Comparison of ENCODE assay signal across 29 mouse cellular contexts in genomic region chr2:27636796-27637195, GRCm38 (mm10). TPM values are rescaled to one million over a fixed set of nuclear protein-coding genes. Genes with fewer than 3 reads are reported as not detected.
DNase-seq lines count a peak whose midpoint lies in the region; ATAC-seq and TF ChIP-seq lines count a peak whose summit lies in the region.
"Had no signal": no experiment of that assay in that cellular context is flagged by ENCODE, and none has a peak within 500 bp of the region (broad histone marks: within the 10 kb centered on the region; RNA-seq: fewer than 3 reads in every experiment).

No protein-coding gene starts in this region.

- H3K36me3 ChIP-seq in heart, embryonic 12.5 days: no peaks in the 10 kb centered on the region
- H3K36me3 ChIP-seq in heart, adult 2 months (ENCODE audit: control insufficient read depth, insufficient read depth, low read length): no peaks in the 10 kb centered on the region
- H3K36me3 ChIP-seq in heart, postnatal 0 days (replicated peaks; ENCODE audit: control insufficient read depth, insufficient read depth, low read length): no peaks in the 10 kb centered on the region
- no peaks in the 10 kb centered on the region for H3K36me3 ChIP-seq in lung, postnatal 0 days (ENCODE audit: insufficient read depth, low read length)
- H3K36me3 ChIP-seq: embryonic facial prominence, embryonic 10.5 days; embryonic facial prominence, embryonic 15.5 days; forebrain, embryonic 12.5 days; kidney, embryonic 15.5 days; liver, embryonic 13.5 days; midbrain, embryonic 13.5 days; neural tube, embryonic 13.5 days had no signal

- H3K4me1 ChIP-seq in heart, embryonic 12.5 days (replicated peaks): peaks cover 57% of the 10 kb centered on the region
- H3K4me1 ChIP-seq in heart, adult 2 months (ENCODE audit: control insufficient read depth, insufficient read depth, low read length): peaks cover 1% of the 10 kb centered on the region; the same call in 1 of the 2 replicates
- peaks cover 21% of the 10 kb centered on the region for H3K4me1 ChIP-seq in heart, postnatal 0 days (ENCODE audit: control insufficient read depth, insufficient read depth)
- no peaks in the 10 kb centered on the region for H3K4me1 ChIP-seq in lung, postnatal 0 days (ENCODE audit: insufficient read depth, low read depth, low read length)
- no peaks in the 10 kb centered on the region for H3K4me1 ChIP-seq in lung, adult 2 months (ENCODE audit: control insufficient read depth, insufficient read depth, low read length)

- H3K9me3 ChIP-seq in heart, embryonic 12.5 days (replicated peaks): no peaks in the 10 kb centered on the region
- H3K9me3 ChIP-seq in heart, postnatal 0 days (replicated peaks; ENCODE audit: control insufficient read depth, low read length): no peaks in the 10 kb centered on the region
- H3K9me3 ChIP-seq in lung, postnatal 0 days (ENCODE audit: low read length): no peaks in the 10 kb centered on the region
- H3K9me3 ChIP-seq: embryonic facial prominence, embryonic 10.5 days; embryonic facial prominence, embryonic 15.5 days; forebrain, embryonic 12.5 days; kidney, embryonic 15.5 days; liver, embryonic 13.5 days; midbrain, embryonic 13.5 days; neural tube, embryonic 13.5 days had no signal

- no peak for TF ChIP-seq POLR2A in heart, adult 2 months (IDR thresholded peaks at IDR 0.05; ENCODE audit: insufficient read depth, low read depth, low read length)
- TF ChIP-seq POLR2A in lung, adult 2 months (IDR thresholded peaks at IDR 0.05; ENCODE audit: borderline replicate concordance, extremely low read depth, low read depth, low read length): no peak

- TF ChIP-seq CTCF in heart, adult 2 months (IDR thresholded peaks at IDR 0.05): no peak
- 0 out of 2 replicates have a peak, but pooled peaks have one; percentile 13 for TF ChIP-seq CTCF in heart, postnatal 0 days (IDR thresholded peaks at IDR 0.05; ENCODE audit: low read depth)
- TF ChIP-seq CTCF in lung, postnatal 0 days (IDR thresholded peaks at IDR 0.05): no peak
- TF ChIP-seq CTCF in lung, adult 2 months (IDR thresholded peaks at IDR 0.05; ENCODE audit: insufficient read depth, low read length): no peak

- ATAC-seq in heart, embryonic 12.5 days (ENCODE audit: insufficient number of reproducible peaks, low FRiP score): peak; percentile 85
- peak; percentile 96 for ATAC-seq in heart, postnatal 0 days (ENCODE audit: insufficient read depth, low read depth)
- ATAC-seq in lung, postnatal 0 days: peak; percentile 46
- ATAC-seq: activated CD4-positive, CD25-positive, alpha-beta regulatory T cell, adult 4 months; CD4-positive, CD25-positive, alpha-beta regulatory T cell, adult 4 months; forebrain, postnatal 0 days; hindbrain, embryonic 16.5 days; midbrain, embryonic 13.5 days had no signal

- no peak overlapping the region for H3K4me3 ChIP-seq in heart, embryonic 12.5 days
- no peak overlapping the region for H3K4me3 ChIP-seq in heart, adult 2 months
- no peak overlapping the region for H3K4me3 ChIP-seq in heart, postnatal 0 days (ENCODE audit: low read depth, low read length)
- no peak overlapping the region for H3K4me3 ChIP-seq in lung, postnatal 0 days (ENCODE audit: low read depth, low read length)
- H3K4me3 ChIP-seq in lung, adult 2 months (replicated peaks; ENCODE audit: extremely low read depth, low read depth, low read length): no peak overlapping the region
- H3K4me3 ChIP-seq: embryonic facial prominence, embryonic 10.5 days; embryonic facial prominence, embryonic 15.5 days; forebrain, embryonic 12.5 days; kidney, embryonic 15.5 days; liver, embryonic 13.5 days; midbrain, embryonic 13.5 days; neural tube, embryonic 13.5 days had no signal

- no peak for DNase-seq in heart, adult 2 months
- DNase-seq in heart, postnatal 0 days (ENCODE audit: low spot score): peak; percentile 82
- no peak for DNase-seq in heart, adult 9 months (ENCODE audit: low spot score in 2 of 2)
- peak; percentile 28 for DNase-seq in lung, postnatal 0 days (ENCODE audit: low spot score)
- DNase-seq in lung, adult 2 months: no peak
- peak; percentile 5 for DNase-seq in NIH3T3 (ENCODE audit: low read depth)
- DNase-seq in embryo, embryonic 10.5 days (ENCODE audit: low spot score): no peak
- DNase-seq: adrenal gland, adult 8-10 months; cerebellum, adult 2 months; cerebellum, postnatal 14 days; forebrain, postnatal 0 days; kidney, adult 18-20 months; layer of hippocampus, postnatal 36 days; left cerebral cortex, postnatal 4 days; liver, embryonic 13.5 days; lung, postnatal 36 days; right cerebral cortex, postnatal 4 days; thymus, adult 2 months; thymus, postnatal 4 days had no signal

- no peaks in the 10 kb centered on the region for H3K27me3 ChIP-seq in heart, embryonic 12.5 days (replicated peaks)
- no peaks in the 10 kb centered on the region for H3K27me3 ChIP-seq in heart, adult 2 months (ENCODE audit: control insufficient read depth, insufficient read depth, low read length)
- no peaks in the 10 kb centered on the region for H3K27me3 ChIP-seq in heart, postnatal 0 days (ENCODE audit: control insufficient read depth, insufficient read depth, low read length)
- H3K27me3 ChIP-seq in lung, postnatal 0 days (replicated peaks; ENCODE audit: insufficient read depth, low read length): no peaks in the 10 kb centered on the region
- H3K27me3 ChIP-seq: embryonic facial prominence, embryonic 15.5 days; kidney, embryonic 15.5 days; liver, embryonic 13.5 days; midbrain, embryonic 13.5 days had no signal

- intact Hi-C loops in heart, adult 2 months (cut with DNase I): no loop called here

- 7% methylated on average over 1 of the region's 1 CpGs for WGBS in heart, embryonic 12.5 days
- 6% methylated on average over 1 of the region's 1 CpGs for WGBS in heart, adult 2 months
- 16% methylated on average over 1 of the region's 1 CpGs for WGBS in heart, postnatal 0 days
- 17% methylated on average over 1 of the region's 1 CpGs for WGBS in lung, postnatal 0 days
- 40% methylated on average over 1 of the region's 1 CpGs for WGBS in lung, adult 2 months

- no peak overlapping the region for H3K4me2 ChIP-seq in heart, embryonic 12.5 days
- no peak overlapping the region for H3K4me2 ChIP-seq in heart, postnatal 0 days (ENCODE audit: low read depth, low read length)
- H3K4me2 ChIP-seq in lung, postnatal 0 days (replicated peaks; ENCODE audit: low read depth, low read length): no peak overlapping the region
- H3K4me2 ChIP-seq: embryonic facial prominence, embryonic 15.5 days; forebrain, embryonic 12.5 days; kidney, embryonic 15.5 days; liver, embryonic 13.5 days; midbrain, embryonic 13.5 days; neural tube, embryonic 13.5 days had no signal

- no peaks in the 10 kb centered on the region for H3K79me2 ChIP-seq in heart, adult 2 months (replicated peaks; ENCODE audit: control insufficient read depth, insufficient read depth, low read length)

- H3K9ac ChIP-seq in heart, embryonic 12.5 days: no peak overlapping the region
- H3K9ac ChIP-seq in heart, adult 2 months (ENCODE audit: low read depth, low read length): no peak overlapping the region
- no peak overlapping the region for H3K9ac ChIP-seq in heart, postnatal 0 days (replicated peaks; ENCODE audit: low read depth, low read length)
- H3K9ac ChIP-seq in lung, postnatal 0 days (replicated peaks; ENCODE audit: low read depth): no peak overlapping the region
- H3K9ac ChIP-seq: embryonic facial prominence, embryonic 15.5 days; forebrain, embryonic 12.5 days; forebrain, postnatal 0 days; kidney, embryonic 15.5 days; liver, embryonic 13.5 days; midbrain, embryonic 13.5 days; neural tube, embryonic 13.5 days had no signal

- no peak for TF ChIP-seq EP300 in heart, adult 2 months (IDR thresholded peaks at IDR 0.05; ENCODE audit: insufficient read depth, low read depth, low read length)
- no peak for TF ChIP-seq EP300 in heart, postnatal 0 days (IDR thresholded peaks at IDR 0.05; ENCODE audit: low read depth)
- no peak for TF ChIP-seq EP300 in lung, postnatal 0 days (IDR thresholded peaks at IDR 0.05)

- peak overlapping the region; percentile 91 for H3K27ac ChIP-seq in heart, embryonic 12.5 days (ENCODE audit: poor library complexity, severe bottlenecking)
- no peak overlapping the region for H3K27ac ChIP-seq in heart, adult 2 months
- H3K27ac ChIP-seq in heart, postnatal 0 days (ENCODE audit: low read depth): peak overlapping the region; percentile 71
- no peak overlapping the region for H3K27ac ChIP-seq in lung, postnatal 0 days (ENCODE audit: low read length)
- H3K27ac ChIP-seq: embryonic facial prominence, embryonic 10.5 days; embryonic facial prominence, embryonic 15.5 days; forebrain, embryonic 12.5 days; kidney, embryonic 15.5 days; liver, embryonic 13.5 days; midbrain, embryonic 13.5 days; neural tube, embryonic 13.5 days had no signal

RNA-seq across cellular contexts. Expression of gene Rxra, which starts 39.4 kb away (rescaled TPM):
- polyA plus RNA-seq in heart, embryonic 12.5 days (2016; fragmentation: Nextera tagmentation; extraction: Ambion mirVana): 7.8 and 8.6 TPM in 2 replicates
- total RNA-seq in heart, adult 2 months (2021): 10 to 100 TPM; 45.1 to 52.0 TPM
- 42.7 and 52.6 TPM in 2 replicates for polyA plus RNA-seq in heart, adult 2 months (2012; rRNA removed)
- 56.9 and 81.7 TPM in 2 replicates for total RNA-seq in heart, postnatal 0 days (2014; rRNA removed; ENCODE audit: low replicate concordance)
- 4.9 and 5.5 TPM in 2 replicates for polyA plus RNA-seq in heart, postnatal 0 days (2015; fragmentation: Nextera tagmentation; extraction: Ambion mirVana)
- 9.6 and 10.3 TPM in 2 replicates for polyA plus RNA-seq in lung, postnatal 0 days (2015; fragmentation: Nextera tagmentation; extraction: Ambion mirVana)
- polyA plus RNA-seq in lung, adult 2 months (2012; rRNA removed): 71.3 and 81.8 TPM in 2 replicates

Comparison
In these comparisons a context has a peak if more than half of its experiments do, and no peak if none do; other contexts are left out.
1. H3K27ac ChIP-seq: peak in heart, embryonic 12.5 days (single experiment) and heart, postnatal 0 days (single experiment); none in heart, adult 2 months (single experiment) and lung, postnatal 0 days (single experiment).
2. DNase-seq: peak in heart, postnatal 0 days (single experiment), lung, postnatal 0 days (single experiment) and NIH3T3 (single experiment); none in heart, adult 2 months (0 of 2), heart, adult 9 months (0 of 2), lung, adult 2 months (single experiment) and embryo, embryonic 10.5 days (single experiment).
3. ATAC-seq: peak in every context shown above with its lines; median percentile 96 in heart, postnatal 0 days; 85 in heart, embryonic 12.5 days; 46 in lung, postnatal 0 days.